Mouse (Mus musculus) megakaryocyte, embryonic 14.5 days (primary cell): Measurements from ENCODE around the gene Socs1.

Source experiments
- FLI1 ChIP-seq: IDR thresholded peaks from 2 replicates; pipeline ENCODE4 v1.6.1; 2012; ENCODE audit warnings: low read length, inconsistent platforms, mixed read lengths
- GATA1 ChIP-seq: IDR thresholded peaks from 3 replicates; pipeline ENCODE4 v1.6.1; 2012; ENCODE audit warnings: mixed read lengths, low read length, inconsistent platforms, borderline replicate concordance

DNA sequence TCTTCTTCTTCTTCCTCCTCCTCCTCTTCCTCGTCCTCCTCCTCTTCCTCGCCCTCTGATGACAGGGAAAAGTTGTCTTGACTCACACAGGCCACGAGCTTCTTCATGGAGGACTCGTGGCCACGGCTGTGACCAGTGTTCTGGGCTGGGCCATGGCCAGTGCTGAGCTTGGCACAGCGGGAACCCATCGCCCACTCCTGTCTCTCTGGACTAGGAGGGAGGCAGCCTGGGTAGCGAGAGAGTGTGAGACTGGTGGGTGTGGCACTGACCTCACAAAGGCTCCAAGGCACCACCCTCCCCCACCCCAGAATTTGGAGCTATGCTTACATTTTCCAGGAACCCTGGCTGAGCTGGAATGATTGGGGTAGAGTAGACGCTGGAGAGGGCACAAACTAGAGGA, 5.4 kb upstream of the Socs1 start, which contains the start of gene Prm3:
- TF ChIP-seq FLI1 (no peak), GATA1 (no peak)
